Mouse (Mus musculus) monocyte, adult 5-6 weeks (primary cell): ENCODE data around the gene Osgep. TPM values are rescaled to one million over a fixed set of nuclear protein-coding genes. Genes with fewer than 3 reads are reported as not detected.
"Not testable (repeated sequence)": the region's sequence is repeated elsewhere in the genome, so short reads cannot be mapped to it uniquely, and the experiment has no call there.

Experiments
- ATAC-seq: fragments of 153-309, 156-312 bp; replicated peaks from 2 replicates; pipeline ENCODE4 v1.8.0; 2017; ENCODE audit warnings: mild to moderate bottlenecking; ENCODE audit not compliant: low TSS enrichment, insufficient number of reproducible peaks, severe bottlenecking, poor library complexity, low FRiP score
- total RNA-seq: library from RNA; stranded (forward); fragments of 200-1000, 200-491, 200-594 nt; gene quantifications from 3 replicates; pipeline ENCODE4 v1.2.3, GENCODE M21; 2017

The Osgep gene
- total RNA-seq, 1 experiment from 2014 or later, result 66.4 TPM

DNA sequence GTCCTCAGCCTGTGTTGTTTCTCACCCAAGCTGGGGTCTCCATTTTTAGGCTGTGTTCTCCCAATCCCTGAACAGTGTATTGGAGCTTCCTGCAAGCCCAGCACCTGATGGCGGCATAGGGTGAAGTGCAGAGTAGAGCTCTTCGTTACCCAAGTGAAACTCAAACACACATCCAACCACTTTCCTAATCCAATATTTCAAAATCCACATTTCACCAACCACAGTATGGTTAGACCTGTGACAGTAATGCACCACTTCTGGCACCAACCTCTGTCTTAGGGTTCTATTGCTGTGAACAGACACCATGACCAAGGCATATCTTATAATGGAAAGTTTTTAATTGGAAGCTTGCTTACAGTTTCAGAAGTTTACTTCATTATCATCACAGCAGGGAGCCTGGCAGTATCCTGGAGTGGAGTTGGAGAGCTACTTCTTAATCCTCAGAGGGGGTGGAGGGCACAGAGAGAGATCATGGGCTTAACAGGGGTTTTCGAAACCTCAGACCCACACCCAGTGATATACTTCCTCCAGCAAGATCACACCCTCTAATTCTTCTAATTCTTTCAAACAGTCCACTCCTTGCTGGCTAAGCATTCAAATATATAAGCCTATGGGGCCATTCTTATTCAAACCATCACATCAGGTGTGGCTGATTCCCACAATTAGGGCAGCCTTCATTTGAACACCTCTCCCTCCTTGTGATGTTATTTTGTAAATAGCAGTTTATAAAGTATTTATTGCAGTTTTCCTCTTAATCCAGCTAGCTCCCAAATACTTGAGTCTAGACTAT is 13.6 kb upstream of the Osgep start:
- ATAC-seq, result no peak

- ATAC-seq, result no peak
Observed at GRCm38 (mm10) chr14:50936649-50937048, 12.0 kb upstream of the Osgep start.

DNA sequence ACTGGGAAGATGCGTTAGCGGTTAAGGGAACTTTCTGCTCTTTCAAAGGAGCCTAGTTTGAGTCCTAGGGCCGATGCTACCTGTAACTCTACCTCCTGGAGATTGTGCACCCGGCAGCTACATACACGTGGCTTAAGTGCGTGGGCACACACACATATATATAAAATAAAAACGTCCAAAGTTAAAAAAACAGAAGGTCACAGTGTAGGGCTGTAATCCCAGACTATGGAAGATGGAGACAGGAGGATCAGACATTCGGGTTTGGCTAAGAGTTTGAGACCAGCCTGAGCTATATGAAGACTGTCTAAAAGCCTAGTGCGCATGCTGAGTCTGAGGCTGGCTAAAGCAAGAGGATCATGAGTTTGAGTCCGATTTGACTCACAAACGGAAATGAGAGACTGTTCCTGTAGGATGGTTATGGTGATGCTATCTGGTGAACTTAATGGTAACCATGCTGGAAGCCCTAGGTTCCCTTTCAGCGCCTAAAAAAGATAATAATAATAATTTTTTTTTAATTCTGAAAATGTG is 6.9 kb upstream of the Osgep start:
- no peak for ATAC-seq

- peak; percentile 95 for ATAC-seq
Observed at GRCm38 (mm10) chr14:50930754-50931492, 6.2 kb upstream of the Osgep start, which contains the start of the genes Pip4p1 and Pnp. Gene Pip4p1, minus strand, starts transcription at chr14:50930856. Gene Pnp, plus strand, starts transcription at chr14:50931082.

- 0 out of 2 replicates have a peak, but pooled peaks have one; percentile 2 for ATAC-seq
Observed at GRCm38 (mm10) chr14:50930377-50930753, 5.7 kb upstream of the Osgep start.

- ATAC-seq, result peak; percentile 15; the same call in 1 of the 2 replicates
Observed at GRCm38 (mm10) chr14:50929951-50930350, 5.3 kb upstream of the Osgep start.

- no peak for ATAC-seq
Observed at GRCm38 (mm10) chr14:50927366-50927765, 2.7 kb upstream of the Osgep start.

DNA sequence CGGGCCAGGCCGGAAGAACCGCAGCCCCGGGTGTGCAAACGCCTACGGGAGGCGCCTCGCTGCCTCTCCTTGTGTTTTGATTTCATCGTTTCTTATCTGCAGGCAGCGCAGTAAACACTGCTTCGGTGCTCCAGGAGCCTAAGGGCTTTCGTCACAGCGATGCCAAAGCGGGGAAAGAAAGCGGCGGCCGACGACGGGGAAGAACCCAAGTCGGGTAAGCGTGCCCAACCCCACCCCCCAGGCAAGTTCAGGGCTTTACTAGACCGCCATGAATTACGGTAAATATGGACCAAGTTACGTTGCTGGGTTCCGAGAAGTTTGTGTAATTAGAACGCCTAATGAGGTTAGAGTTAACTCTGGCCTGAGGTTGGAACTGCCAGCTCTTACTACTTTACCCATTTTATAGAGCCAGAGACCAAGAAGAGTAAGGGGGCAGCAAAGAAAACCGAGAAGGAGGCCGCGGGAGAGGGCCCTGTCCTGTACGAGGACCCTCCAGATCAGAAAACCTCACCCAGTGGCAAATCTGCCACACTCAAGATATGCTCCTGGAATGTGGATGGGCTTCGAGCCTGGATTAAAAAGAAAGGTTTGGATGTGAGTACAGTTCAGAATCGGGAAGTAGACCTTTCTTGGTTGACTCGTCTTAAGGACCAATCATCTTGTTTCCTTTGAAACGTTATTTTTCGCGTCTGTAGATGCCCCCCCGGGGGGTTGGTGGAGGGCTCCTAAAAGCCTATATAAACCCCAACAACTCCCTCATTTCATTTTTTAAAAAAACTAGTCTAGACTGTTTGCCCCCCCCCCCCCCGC is 623 bp upstream of the Osgep start:
- no peak for ATAC-seq

GRCm38 (mm10) chr14:50923437-50923836 is 1.3 kb downstream of the Osgep start:
- not testable (repeated sequence) for ATAC-seq

- ATAC-seq, result no peak
Observed at GRCm38 (mm10) chr14:50911356-50911755, 13.3 kb downstream of the Osgep start.

DNA sequence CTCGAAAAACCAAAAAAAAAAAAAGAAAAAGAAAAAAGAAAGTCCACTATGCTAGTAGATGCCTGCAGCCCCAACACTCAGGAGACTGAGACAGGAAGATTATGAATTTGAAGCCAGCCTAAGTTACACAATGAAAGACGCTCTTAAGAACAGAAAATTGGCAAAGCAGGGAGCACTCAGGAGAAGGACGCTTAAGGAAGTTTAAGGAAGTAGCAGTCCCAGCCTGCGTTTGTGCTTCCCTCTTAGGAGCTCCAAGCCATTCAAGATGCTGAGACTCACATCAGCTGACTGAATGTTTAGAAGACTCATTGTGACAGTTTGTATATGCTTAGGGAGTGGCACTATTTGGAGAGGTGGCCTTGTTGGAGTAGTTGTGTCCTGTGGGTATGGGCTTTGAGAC is 16.6 kb downstream of the Osgep start:
- no peak for ATAC-seq

DNA sequence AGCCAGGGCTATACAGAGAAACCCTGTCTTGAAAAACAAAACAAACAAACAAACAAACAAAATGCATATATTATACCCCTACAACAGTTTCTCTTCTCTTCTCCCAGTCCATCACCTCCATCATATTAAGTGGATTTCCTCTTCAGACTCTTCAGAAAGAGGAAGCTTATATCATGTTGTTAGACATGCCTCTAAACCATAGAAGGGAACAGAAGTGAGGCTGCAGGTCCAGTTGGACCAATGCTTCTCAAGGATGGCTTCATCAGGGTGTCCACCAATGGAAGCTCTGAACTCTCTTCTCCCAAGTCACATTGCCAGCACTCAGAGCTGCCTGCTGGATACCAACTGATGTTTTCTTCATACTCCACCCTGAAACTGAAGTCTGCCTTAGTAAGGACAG is 19.4 kb downstream of the Osgep start:
- ATAC-seq, result peak; percentile 61

DNA sequence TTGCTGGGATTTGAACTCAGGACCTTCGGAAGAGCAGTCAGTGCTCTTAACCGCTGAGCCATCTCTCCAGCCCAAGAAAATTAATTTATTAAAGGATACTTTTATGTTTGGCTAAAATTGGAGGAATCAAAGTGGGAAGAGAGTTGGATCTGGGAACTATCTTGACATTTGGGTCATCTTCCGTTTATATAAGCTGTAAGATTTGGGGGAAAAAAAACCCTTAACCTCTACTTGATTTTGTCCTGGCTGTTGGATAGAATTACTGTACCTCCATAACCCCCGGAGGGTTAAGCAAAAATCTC is 19.9 kb downstream of the Osgep start:
- ATAC-seq, result no peak

GRCm38 (mm10) chr14:50903973-50904827 is 20.5 kb downstream of the Osgep start:
- ATAC-seq, result peak; percentile 52; the same call in 1 of the 2 replicates

- peak; percentile 57; the same call in 1 of the 2 replicates for ATAC-seq
Observed at GRCm38 (mm10) chr14:50897992-50898391, 26.7 kb downstream of the Osgep start.

DNA sequence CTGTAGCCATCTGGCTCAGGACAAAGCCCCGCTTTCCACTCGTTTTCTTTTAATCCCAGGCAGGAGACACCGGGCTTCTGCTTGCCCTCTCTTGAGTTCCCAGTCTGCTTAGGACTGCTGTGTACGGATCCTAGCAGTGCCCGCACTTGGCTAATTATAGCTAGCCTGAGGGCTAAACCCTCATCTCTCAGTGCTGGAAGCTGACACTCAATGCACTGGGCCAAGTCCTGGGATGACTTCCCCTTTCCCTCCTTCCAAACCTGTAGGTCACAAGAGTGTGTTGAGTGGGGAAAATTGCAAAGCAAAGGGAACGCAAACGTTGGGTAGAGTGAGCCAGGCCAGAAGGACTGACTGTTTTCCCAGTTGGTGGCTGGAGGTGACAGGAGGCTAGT is 27.3 kb downstream of the Osgep start, which contains the start of gene Klhl33:
Gene Klhl33, minus strand, starts transcription at position 134 of the 392 bp plus-strand sequence.
- ATAC-seq, result no peak

DNA sequence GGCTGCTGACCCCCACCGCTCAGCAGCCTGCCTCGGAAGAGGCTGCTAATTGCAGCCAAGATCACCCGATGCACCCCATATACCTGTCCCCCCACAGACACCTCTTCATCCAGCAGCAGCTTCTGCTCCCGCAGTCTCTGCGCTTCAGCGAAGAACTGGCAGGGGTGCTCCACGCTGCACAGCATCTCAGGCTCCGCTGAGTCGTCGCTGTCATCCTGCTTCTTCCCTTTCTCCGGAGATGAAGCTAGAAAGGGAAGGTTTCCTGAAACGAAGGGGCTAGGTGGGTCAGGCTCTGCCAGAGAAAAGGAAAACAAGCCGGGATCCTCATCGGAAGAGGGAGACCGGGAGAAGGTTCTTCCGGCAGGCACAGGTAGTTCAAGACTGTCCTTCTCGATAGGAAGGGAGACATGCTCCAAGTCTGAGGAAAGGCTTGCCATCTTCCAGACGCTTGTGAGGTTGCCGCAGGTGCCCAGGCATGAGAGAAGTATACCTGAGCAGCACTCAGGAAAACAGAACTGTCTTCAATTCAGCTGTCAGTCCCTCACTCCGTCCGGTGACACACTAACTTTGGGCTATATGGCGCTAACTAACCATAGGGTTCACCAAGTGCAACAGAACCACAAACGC is 27.8 kb downstream of the Osgep start:
- ATAC-seq, result no peak
